Mouse (Mus musculus) liver, embryonic 15.5 days (tissue): Measurements from ENCODE around the gene Tenm4. TPM values are rescaled to one million over a fixed set of nuclear protein-coding genes. Genes with fewer than 3 reads are reported as not detected.

ENCODE experiments used
- ATAC-seq: fragments of 200-750 bp; cut with Nextera tagmentation; 2 replicates; pipeline ENCODE4 v1.8.0; 2017; ENCODE audit warnings: moderate number of reproducible peaks, mild to moderate bottlenecking, moderate library complexity; ENCODE audit not compliant: insufficient read depth
- H3K27ac ChIP-seq: fragments of 300-500 bp; sonication (generic); replicated peaks from 2 replicates; pipeline ENCODE4 v1.5.1; 2015; ENCODE audit warnings: mild to moderate bottlenecking, inconsistent platforms
- H3K27me3 ChIP-seq: fragments of 300-500 bp; sonication (generic); 2 replicates; pipeline ENCODE4 v1.6.1; 2015; ENCODE audit warnings: mild to moderate bottlenecking, inconsistent platforms
- H3K36me3 ChIP-seq: fragments of 300-500 bp; sonication (generic); replicated peaks from 2 replicates; pipeline ENCODE4 v1.6.1; 2015; ENCODE audit warnings: moderate library complexity, mild to moderate bottlenecking, inconsistent platforms
- H3K4me1 ChIP-seq: fragments of 300-500 bp; sonication (generic); replicated peaks from 2 replicates; pipeline ENCODE4 v1.6.1; 2015; ENCODE audit warnings: inconsistent platforms
- H3K4me2 ChIP-seq: fragments of 300-500 bp; sonication (generic); 2 replicates; pipeline ENCODE4 v1.6.1; 2015; ENCODE audit warnings: moderate library complexity, mild to moderate bottlenecking, inconsistent platforms
- H3K4me3 ChIP-seq: fragments of 300-500 bp; sonication (generic); replicated peaks from 2 replicates; pipeline ENCODE4 v1.5.1; 2015; ENCODE audit warnings: mild to moderate bottlenecking, inconsistent platforms
- H3K9ac ChIP-seq: fragments of 300-500 bp; sonication (generic); 2 replicates; pipeline ENCODE4 v1.6.1; 2015; ENCODE audit warnings: moderate library complexity, mild to moderate bottlenecking, inconsistent platforms
- H3K9me3 ChIP-seq: fragments of 300-500 bp; sonication (generic); replicated peaks from 2 replicates; pipeline ENCODE4 v1.6.1; 2016; ENCODE audit warnings: inconsistent platforms
- WGBS: fragments of 180-500 bp; shearing (Covaris S2); methylation state at CpG from one replicate; pipeline ENCODE4 v1.1.7; 2015; ENCODE audit warnings: mixed read lengths; ENCODE audit not compliant: insufficient replicate concordance; 5-methylcytosine and 5-hydroxymethylcytosine counted together
- polyA plus RNA-seq: library from polyadenylated mRNA; unstranded; fragments of >200 nt; fragmentation: Nextera tagmentation; extraction: Ambion mirVana; gene quantifications from 2 replicates; pipeline ENCODE4 v1.2.1, GENCODE M21; 2015

Gene Tenm4
- polyA plus RNA-seq, 1 experiment from 2014 or later = 0.69 TPM

- ATAC-seq = no peak
- H3K36me3 ChIP-seq = no peaks in the 10 kb centered on the region
- no peak overlapping the region for H3K4me2 ChIP-seq
- H3K9me3 ChIP-seq = no peaks in the 10 kb centered on the region
- no peak overlapping the region for H3K9ac ChIP-seq
- 55% methylated on average over 8 of the region's 8 CpGs for WGBS
- no peak overlapping the region for H3K27ac ChIP-seq
- H3K4me1 ChIP-seq = no peaks in the 10 kb centered on the region
- no peaks in the 10 kb centered on the region for H3K27me3 ChIP-seq
- H3K4me3 ChIP-seq = no peak overlapping the region
These were observed 181.6 kb downstream of the Tenm4 start for GRCm38 (mm10) chr7:96352671-96353070.

- Histone ChIP-seq H3K27ac (no peak overlapping the region), H3K4me2 (no peak overlapping the region), H3K36me3 (no peaks in the 10 kb centered on the region), H3K4me3 (no peak overlapping the region), H3K4me1 (no peaks in the 10 kb centered on the region), H3K27me3 (no peaks in the 10 kb centered on the region), H3K9ac (no peak overlapping the region), H3K9me3 (no peaks in the 10 kb centered on the region)
- no peak for ATAC-seq
- WGBS = 49% methylated on average over 3 of the region's 3 CpGs
These were observed 185.3 kb downstream of the Tenm4 start for GRCm38 (mm10) chr7:96356285-96356811.

GRCm38 (mm10) chr7:96357550-96357949 lies 186.5 kb downstream of the Tenm4 start:
- Histone ChIP-seq H3K27me3 (no peaks in the 10 kb centered on the region), H3K36me3 (no peaks in the 10 kb centered on the region), H3K27ac (no peak overlapping the region), H3K4me3 (no peak overlapping the region), H3K4me2 (no peak overlapping the region), H3K9me3 (no peaks in the 10 kb centered on the region), H3K9ac (no peak overlapping the region), H3K4me1 (no peaks in the 10 kb centered on the region)
- 16% methylated on average over 6 of the region's 6 CpGs for WGBS
- no peak for ATAC-seq

- no peaks in the 10 kb centered on the region for H3K27me3 ChIP-seq
- H3K9ac ChIP-seq = no peak overlapping the region
- 46% methylated on average over 3 of the region's 3 CpGs for WGBS
- no peaks in the 10 kb centered on the region for H3K4me1 ChIP-seq
- H3K9me3 ChIP-seq = no peaks in the 10 kb centered on the region
- H3K36me3 ChIP-seq = no peaks in the 10 kb centered on the region
- H3K4me2 ChIP-seq = no peak overlapping the region
- H3K4me3 ChIP-seq = no peak overlapping the region
- no peak overlapping the region for H3K27ac ChIP-seq
- no peak for ATAC-seq
These were observed 192.3 kb downstream of the Tenm4 start for GRCm38 (mm10) chr7:96363311-96363710.

- H3K4me2 ChIP-seq = no peak overlapping the region
- 73% methylated on average over 4 of the region's 4 CpGs for WGBS
- H3K4me3 ChIP-seq = no peak overlapping the region
- no peaks in the 10 kb centered on the region for H3K4me1 ChIP-seq
- no peaks in the 10 kb centered on the region for H3K9me3 ChIP-seq
- no peak overlapping the region for H3K27ac ChIP-seq
- ATAC-seq = no peak
- no peaks in the 10 kb centered on the region for H3K27me3 ChIP-seq
- H3K36me3 ChIP-seq = no peaks in the 10 kb centered on the region
- H3K9ac ChIP-seq = no peak overlapping the region
These were observed 198.9 kb downstream of the Tenm4 start for GRCm38 (mm10) chr7:96369947-96370346.

GRCm38 (mm10) chr7:96374004-96374663 lies 203.1 kb downstream of the Tenm4 start:
- WGBS = 25% methylated on average over 6 of the region's 6 CpGs
- H3K27me3 ChIP-seq = no peaks in the 10 kb centered on the region
- ATAC-seq = no peak

GRCm38 (mm10) chr7:96375507-96375906 lies 204.5 kb downstream of the Tenm4 start:
- Histone ChIP-seq H3K4me1 (no peaks in the 10 kb centered on the region), H3K4me3 (no peak overlapping the region), H3K27me3 (no peaks in the 10 kb centered on the region), H3K4me2 (no peak overlapping the region), H3K36me3 (no peaks in the 10 kb centered on the region), H3K27ac (no peak overlapping the region), H3K9ac (no peak overlapping the region), H3K9me3 (no peaks in the 10 kb centered on the region)
- no peak for ATAC-seq
- 55% methylated on average over 6 of the region's 6 CpGs for WGBS

More at GRCm38 (mm10) chr7:96374004-96374663, 203.1 kb downstream of the Tenm4 start:
- Histone ChIP-seq H3K4me1 (no peaks in the 10 kb centered on the region), H3K36me3 (no peaks in the 10 kb centered on the region), H3K4me3 (no peak overlapping the region), H3K9ac (no peak overlapping the region), H3K4me2 (no peak overlapping the region), H3K9me3 (no peaks in the 10 kb centered on the region), H3K27ac (no peak overlapping the region)

GRCm38 (mm10) chr7:96383686-96384528 lies 212.9 kb downstream of the Tenm4 start:
- H3K4me2 ChIP-seq = no peak overlapping the region
- H3K9ac ChIP-seq = no peak overlapping the region
- no peaks in the 10 kb centered on the region for H3K4me1 ChIP-seq
- H3K4me3 ChIP-seq = no peak overlapping the region
- no peak overlapping the region for H3K27ac ChIP-seq
- H3K36me3 ChIP-seq = no peaks in the 10 kb centered on the region
- no peaks in the 10 kb centered on the region for H3K27me3 ChIP-seq
- 32% methylated on average over 6 of the region's 6 CpGs for WGBS
- no peaks in the 10 kb centered on the region for H3K9me3 ChIP-seq
- ATAC-seq = no peak

- Histone ChIP-seq H3K27me3 (no peaks in the 10 kb centered on the region), H3K4me2 (no peak overlapping the region), H3K4me1 (no peaks in the 10 kb centered on the region), H3K9ac (no peak overlapping the region), H3K36me3 (no peaks in the 10 kb centered on the region), H3K4me3 (no peak overlapping the region), H3K9me3 (no peaks in the 10 kb centered on the region), H3K27ac (no peak overlapping the region)
- ATAC-seq = no peak
- WGBS = 70% methylated on average over 11 of the region's 11 CpGs
These were observed 213.9 kb downstream of the Tenm4 start for GRCm38 (mm10) chr7:96384726-96385500.

GRCm38 (mm10) chr7:96385850-96386249 lies 214.8 kb downstream of the Tenm4 start:
- no peak for ATAC-seq
- no peaks in the 10 kb centered on the region for H3K27me3 ChIP-seq
- no peak overlapping the region for H3K27ac ChIP-seq
- H3K4me1 ChIP-seq = no peaks in the 10 kb centered on the region
- H3K9me3 ChIP-seq = no peaks in the 10 kb centered on the region
- H3K4me3 ChIP-seq = no peak overlapping the region
- 69% methylated on average over 7 of the region's 7 CpGs for WGBS
- no peak overlapping the region for H3K4me2 ChIP-seq
- no peak overlapping the region for H3K9ac ChIP-seq
- H3K36me3 ChIP-seq = no peaks in the 10 kb centered on the region
